Mouse (Mus musculus) gastrocnemius, adult 18-20 months (tissue): ENCODE measurements around the gene Grin2a. TPM values are rescaled to one million over a fixed set of nuclear protein-coding genes. Genes with fewer than 3 reads are reported as not detected.

ENCODE experiments used
- DNase-seq: peaks from one replicate; pipeline ENCODE4 v3.0.0; 2021; ENCODE audit warnings: low spot score
- total RNA-seq, 2 experiments: library from RNA; stranded (reverse); gene quantifications; 2 replicates each; pipeline ENCODE4 v1.2.3; 2021

Grin2a gene
- total RNA-seq, 2 experiments from 2014 or later = 0.02 to 0.05 TPM

GRCm38 (mm10) chr16:9753045-9753444 is 242.3 kb downstream of the Grin2a start:
- DNase-seq = no peak

GRCm38 (mm10) chr16:9752600-9752999 is 242.8 kb downstream of the Grin2a start:
- DNase-seq = no peak

- DNase-seq = no peak
Observed at GRCm38 (mm10) chr16:9751045-9751569, 244.3 kb downstream of the Grin2a start.

- DNase-seq = no peak
Observed at GRCm38 (mm10) chr16:9749661-9750060, 245.7 kb downstream of the Grin2a start.

GRCm38 (mm10) chr16:9742443-9742842 is 252.9 kb downstream of the Grin2a start:
- no peak for DNase-seq

- DNase-seq = no peak
Observed at GRCm38 (mm10) chr16:9738679-9739078, 256.7 kb downstream of the Grin2a start.

GRCm38 (mm10) chr16:9737131-9737530 is 258.2 kb downstream of the Grin2a start:
- no peak for DNase-seq

- no peak for DNase-seq
Observed at GRCm38 (mm10) chr16:9735365-9736080, 259.8 kb downstream of the Grin2a start.

GRCm38 (mm10) chr16:9727603-9728002 is 267.8 kb downstream of the Grin2a start:
- no peak for DNase-seq

- no peak for DNase-seq
Observed at GRCm38 (mm10) chr16:9725578-9726113, 269.7 kb downstream of the Grin2a start.

GRCm38 (mm10) chr16:9711398-9711797 is 284.0 kb downstream of the Grin2a start:
- no peak for DNase-seq

GRCm38 (mm10) chr16:9709921-9710320 is 285.4 kb downstream of the Grin2a start:
- DNase-seq = no peak

- DNase-seq = no peak
Observed at GRCm38 (mm10) chr16:9697141-9697540, 298.2 kb downstream of the Grin2a start.

- no peak for DNase-seq
Observed at GRCm38 (mm10) chr16:9694081-9694480, 301.3 kb downstream of the Grin2a start.

- no peak for DNase-seq
Observed at GRCm38 (mm10) chr16:9688523-9689140, 306.7 kb downstream of the Grin2a start.

GRCm38 (mm10) chr16:9680572-9680971 is 314.8 kb downstream of the Grin2a start:
- DNase-seq = no peak

- DNase-seq = no peak
Observed at GRCm38 (mm10) chr16:9679994-9680393, 315.4 kb downstream of the Grin2a start.

GRCm38 (mm10) chr16:9678750-9679149 is 316.6 kb downstream of the Grin2a start:
- no peak for DNase-seq

GRCm38 (mm10) chr16:9672390-9672789 is 323.0 kb downstream of the Grin2a start:
- no peak for DNase-seq

- DNase-seq = no peak
Observed at GRCm38 (mm10) chr16:9671222-9671621, 324.1 kb downstream of the Grin2a start.

- no peak for DNase-seq
Observed at GRCm38 (mm10) chr16:9670750-9671161, 324.6 kb downstream of the Grin2a start.

- no peak for DNase-seq
Observed at GRCm38 (mm10) chr16:9665896-9666295, 329.5 kb downstream of the Grin2a start.

- no peak for DNase-seq
Observed at GRCm38 (mm10) chr16:9664060-9664459, 331.3 kb downstream of the Grin2a start.
